Mouse (Mus musculus): ENCODE results near the gene Rrp1.
"Not testable (repeated sequence)": the region's sequence is repeated elsewhere in the genome, so short reads cannot be mapped to it uniquely, and the experiment has no call there.

Gene Rrp1

DNA sequence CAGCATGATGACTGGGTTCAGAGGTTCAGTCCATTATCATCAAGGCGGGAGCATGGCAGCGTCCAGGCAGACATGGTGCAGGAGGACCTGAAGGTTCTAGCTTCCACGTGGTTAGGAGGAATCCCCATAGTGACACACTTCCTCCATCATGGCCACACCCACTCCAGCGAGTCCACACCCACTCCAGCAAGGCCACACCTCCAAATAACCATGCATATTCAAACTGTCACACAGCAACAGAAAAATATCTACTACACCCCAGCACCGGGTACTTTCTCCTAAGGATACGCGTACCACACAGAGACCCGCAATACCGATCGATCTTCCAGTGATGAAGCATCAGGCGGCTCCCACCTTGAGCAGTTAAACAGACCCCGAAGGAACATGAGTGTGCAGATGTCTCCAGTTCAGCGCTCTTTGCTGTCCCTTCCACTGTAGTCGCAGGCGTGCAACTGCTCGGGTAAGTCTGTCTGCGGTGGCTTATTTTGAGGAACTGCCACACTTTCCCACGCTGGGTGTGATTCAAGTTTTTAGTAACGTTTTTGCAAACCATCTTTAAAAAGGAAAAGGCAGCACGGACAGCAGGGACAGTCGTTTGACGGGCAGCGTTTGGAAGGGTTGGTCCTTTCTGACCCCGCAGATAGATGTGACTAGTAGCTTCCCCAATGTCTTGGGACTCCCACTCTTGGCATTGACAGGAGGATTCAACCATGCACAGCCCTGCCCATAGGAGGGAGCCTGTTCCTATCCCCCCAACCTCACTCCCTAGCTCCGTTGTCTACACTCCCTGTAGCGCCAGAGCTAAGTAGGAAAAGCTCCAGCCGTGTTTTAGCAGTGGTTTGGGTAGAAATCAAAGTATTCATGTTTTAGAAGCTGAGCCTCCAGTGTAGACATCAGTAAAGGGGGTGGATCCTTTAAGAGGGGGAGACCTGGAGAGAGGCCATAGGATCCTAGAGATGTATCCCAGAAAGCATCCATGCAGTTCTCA lies 39.9 kb downstream of the Rrp1 start:
- no peak for DNase-seq

DNA sequence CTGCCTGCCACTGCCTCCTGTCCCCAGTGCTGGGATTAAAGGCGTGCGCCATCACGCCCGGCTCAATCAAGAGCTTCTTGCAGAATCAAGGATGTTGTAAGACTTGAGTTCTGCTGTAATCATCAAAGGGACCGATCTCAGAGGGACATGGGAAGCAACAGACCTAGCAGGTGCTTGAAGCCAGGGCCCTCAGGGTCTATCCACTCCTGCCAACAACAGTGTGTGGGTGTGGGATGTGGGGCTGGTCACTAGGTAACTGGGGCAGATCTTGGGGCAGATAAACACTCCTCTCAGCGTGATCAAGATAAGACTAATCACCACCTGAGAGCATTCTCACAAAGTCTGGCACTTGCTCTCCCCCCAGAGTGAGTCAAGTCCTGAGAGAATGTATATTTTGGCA lies 41.1 kb downstream of the Rrp1 start:
- DNase-seq: no peak

DNA sequence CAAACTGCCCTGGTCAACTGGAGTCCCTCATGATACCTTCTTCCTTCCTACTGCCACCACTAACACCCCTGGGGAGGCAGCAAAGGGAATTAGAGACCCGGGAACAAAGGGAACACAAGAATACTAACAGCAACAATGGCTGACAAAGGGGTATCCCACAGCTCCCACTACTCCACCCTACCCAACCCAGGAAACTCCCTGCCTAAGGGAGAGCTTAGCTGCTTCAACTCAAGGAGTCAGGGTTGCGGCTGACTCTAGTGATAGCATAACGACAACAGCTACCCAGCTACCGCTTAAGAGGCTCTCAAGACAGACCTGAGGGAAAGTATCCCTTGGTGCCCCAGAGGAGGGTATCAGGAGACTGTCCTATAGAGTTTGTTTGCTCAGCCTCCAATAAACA lies 45.3 kb downstream of the Rrp1 start:
- DNase-seq: no peak

DNA sequence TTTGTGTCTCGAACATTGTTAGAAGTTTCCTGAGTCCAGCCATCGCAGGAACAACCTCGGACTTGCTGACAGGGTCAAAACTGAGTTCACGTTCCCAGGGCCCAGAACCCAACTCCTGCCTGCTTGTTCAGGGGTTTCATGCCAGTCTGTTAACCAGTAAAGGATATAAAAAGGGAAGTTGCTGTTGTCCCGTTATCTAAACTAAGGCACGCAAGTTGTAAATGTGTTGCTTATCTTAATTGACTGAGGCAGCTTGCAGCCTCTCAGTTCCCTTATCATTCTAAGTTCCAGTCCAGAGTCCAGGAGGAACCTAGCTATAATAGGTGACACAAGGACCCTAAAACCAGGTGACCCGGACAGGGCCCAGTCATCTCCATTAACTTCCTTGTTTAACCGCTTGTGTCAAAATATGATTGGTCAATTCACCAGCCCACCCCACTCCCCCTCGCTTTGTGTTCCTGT lies 46.0 kb downstream of the Rrp1 start:
- peak; percentile 39 for DNase-seq

DNA sequence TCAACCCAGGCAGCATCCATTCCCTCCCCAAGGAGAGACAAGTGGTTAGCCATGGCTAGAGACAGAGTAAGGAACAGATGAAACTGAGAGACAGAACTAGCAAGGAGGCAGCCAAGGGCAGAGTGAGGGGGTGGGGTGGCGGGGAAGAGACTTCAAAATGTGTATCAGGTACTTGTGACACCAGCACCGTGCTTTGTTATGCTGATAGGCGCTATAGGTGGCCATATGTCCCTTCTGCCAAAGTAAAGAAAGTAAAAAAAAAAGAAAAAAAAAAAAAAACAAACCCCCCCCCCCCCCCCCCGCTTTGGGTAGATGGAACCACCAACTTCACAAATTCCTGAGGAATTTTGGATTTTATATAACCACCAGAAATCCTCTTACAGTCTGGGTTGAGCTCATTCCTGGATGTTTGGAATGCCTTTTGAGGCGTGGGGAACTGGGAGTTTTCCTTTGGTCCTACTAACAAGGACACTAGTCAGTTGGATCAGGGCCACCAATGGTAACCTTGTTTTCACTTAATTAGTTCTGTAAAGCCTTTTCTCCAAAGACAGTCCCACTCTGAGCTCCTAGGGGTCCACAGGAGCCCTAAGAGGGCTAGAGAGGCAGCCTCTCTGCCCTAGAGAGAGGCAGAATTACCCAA lies 46.5 kb downstream of the Rrp1 start:
- DNase-seq: no peak

DNA sequence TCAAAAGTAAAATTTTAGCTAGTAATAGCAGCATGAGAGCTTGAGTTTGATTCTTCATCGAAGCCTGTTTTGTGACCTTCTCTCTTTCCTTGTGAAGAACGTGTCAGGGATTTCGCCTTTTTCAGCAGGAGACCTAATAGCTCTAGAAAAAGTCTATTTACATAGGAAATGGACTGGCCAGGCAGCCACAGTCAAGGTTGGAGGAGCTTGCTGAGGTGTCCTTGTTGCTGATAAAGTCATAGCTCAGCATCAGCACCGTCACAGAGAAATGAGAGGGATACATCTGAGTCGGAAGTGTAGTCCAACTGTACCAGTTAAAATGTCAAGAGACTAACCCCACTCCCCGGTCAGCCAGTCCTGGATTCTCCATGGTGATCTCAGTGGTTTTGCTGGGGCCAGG lies 47.3 kb downstream of the Rrp1 start:
- DNase-seq: no peak

DNA sequence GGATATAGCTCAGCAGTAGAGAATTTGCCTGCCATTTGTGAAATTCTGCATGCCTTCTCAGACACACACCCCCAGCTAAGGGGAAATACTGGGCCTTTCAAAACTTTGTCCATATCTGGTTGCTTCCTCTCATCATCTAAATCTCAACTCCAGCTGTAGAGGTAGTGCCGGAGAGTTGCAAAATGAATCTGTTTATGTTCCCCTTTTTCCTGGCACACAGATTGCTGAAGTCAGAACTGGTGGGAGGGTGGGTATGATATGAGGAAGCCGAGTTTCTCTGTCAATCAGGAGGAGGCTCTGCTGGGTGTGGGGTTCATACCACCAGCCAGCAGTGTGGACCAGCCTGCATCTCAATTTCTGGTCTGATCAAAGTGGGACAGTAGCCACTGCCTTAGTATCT lies 48.7 kb downstream of the Rrp1 start:
- no peak for DNase-seq

DNA sequence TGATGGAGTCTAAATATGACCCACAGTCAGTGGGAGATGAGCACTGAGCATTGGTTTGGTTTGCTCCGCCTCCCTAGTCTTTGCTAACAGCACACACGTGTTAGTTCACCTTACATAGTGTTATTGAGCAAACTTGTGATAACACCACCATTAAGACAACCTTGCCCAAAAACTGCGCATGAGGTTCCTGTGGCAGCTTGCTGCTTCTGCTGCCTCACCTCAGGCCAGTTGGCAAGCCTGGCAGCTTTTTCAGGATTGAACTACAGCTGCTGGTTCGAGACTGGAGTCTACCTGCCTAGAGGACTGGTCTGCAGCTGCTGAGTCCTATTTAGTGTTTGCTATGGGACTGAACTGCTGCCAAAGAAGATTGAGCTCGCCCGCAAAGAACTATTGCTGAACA lies 49.5 kb downstream of the Rrp1 start:
- no peak for DNase-seq

DNA sequence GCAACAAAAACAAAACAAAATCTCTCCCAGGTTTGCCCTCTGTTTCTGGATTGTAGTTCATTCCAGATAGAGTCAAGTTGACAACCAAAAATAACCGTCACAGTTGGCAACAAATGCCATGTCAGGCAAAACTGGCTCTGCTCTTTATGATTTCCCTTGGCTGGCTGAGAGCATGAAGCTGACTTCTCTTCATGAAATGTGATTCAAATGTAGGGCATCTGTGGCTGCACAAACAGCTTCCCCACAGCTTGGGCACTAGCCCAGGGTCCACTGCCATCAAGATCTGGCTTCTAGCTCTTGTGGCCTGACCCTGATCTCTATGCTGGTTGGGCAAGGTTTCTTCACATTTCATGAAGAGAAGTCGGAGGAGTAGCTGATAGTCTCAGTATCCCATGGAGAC lies 50.9 kb downstream of the Rrp1 start:
- DNase-seq: no peak

DNA sequence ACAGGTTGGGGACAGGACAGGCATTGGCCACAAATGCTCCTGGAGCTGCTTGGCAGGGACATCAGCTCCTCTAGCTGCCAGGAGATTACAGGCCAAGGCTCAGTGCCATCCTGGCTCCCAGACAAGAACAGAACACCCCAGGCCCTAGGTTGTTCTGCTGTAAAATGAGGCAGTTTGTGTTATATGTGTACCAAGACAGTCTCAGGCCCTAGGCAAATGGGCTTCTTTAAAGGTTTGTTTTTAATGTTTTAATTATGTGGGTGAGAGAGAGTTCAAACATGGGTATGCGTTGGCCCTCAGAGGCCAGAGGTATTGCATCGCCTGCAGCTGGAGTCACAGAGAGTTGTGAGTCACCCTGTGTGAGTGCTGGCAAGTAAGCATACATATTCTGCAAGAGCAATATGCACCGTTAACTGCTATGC lies 52.5 kb downstream of the Rrp1 start:
- no peak for DNase-seq

DNA sequence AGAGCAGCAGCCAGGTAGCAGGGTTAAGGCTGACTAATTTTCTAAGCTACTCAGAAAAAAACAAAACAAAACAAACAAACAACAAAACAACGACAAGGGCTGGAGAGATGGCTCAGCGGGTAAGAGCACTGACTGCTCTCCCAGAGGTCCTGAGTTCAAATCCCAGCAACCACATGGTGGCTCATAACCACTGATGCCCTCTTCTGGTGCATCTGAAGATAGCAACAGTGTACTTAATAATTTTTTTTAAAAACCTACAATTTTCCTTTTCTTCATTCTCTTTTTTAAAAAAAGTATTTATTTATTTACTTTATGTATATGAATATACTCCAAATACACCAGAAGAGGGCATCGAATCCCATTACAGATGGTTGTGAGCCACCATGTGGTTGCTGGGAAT lies 53.8 kb downstream of the Rrp1 start:
- not testable (repeated sequence) for DNase-seq

DNA sequence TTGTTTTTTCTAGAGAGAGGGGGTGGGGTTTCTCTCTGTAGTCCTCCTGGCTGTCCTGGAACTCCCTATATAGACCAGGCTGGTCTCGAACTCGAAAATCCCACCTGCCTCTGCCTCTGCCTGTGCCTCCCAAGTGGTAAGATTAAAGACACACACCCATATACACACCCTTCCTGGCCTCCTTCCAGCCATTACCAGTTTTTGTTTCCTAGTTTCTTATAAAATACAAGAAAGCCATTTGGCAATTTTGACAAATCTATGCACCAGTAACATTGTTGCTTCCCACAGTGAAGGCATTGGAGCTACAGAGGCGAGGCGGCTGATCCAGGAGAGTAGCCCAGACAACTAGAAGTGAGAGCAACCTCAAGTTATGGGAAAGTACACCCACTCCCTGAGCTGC lies 54.6 kb downstream of the Rrp1 start:
- DNase-seq: no peak

DNA sequence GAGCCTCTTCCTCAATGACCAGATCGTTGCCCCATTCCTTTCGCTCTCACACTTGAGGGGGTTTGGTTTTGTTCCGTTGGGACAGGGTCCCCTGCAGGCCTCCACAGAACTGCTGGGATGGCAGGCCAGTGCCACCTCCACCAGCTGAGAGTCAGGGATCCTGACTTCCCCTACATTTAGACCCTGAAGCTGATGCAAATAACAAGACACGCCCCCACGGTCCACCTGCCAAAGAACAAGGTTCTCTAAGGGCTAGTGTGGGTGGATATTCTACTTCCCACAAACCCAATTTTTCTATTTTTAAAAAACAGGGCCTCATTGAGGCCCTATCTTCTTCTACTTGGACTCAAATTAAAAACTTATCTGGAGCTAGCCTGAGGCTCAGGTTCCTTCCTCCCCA lies 55.1 kb downstream of the Rrp1 start:
- no peak for DNase-seq

DNA sequence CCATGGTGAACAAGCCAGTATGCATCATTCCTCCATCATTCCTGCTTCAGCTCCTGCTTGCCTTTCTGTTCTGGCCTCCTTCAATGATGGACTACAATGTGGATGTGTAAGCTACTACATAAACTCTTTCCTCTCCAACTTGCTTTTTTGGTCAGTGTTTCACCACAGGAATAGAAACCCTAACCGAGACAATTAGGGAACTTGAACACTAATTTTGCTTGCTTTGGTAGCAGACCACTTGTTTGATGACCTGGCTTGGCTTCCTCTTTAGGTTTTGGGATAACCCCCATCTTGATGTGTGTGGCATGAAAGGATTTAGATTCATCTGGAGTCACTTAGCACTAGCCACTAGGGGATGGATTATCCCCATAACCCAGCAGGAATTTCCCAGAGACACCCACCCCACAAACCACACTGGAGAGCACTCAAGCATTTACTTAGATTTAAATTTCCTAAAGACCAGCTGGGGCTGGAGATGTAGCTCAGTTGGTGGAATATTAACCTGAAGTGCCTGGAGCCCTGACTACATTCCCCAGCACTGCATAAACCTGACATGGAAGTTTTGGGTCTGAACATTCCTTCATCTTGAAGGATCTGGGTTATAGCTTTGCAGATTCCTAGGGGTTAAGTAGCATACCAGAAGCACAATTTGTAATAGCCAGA lies 56.8 kb downstream of the Rrp1 start:
- peak; percentile 80 for DNase-seq

DNA sequence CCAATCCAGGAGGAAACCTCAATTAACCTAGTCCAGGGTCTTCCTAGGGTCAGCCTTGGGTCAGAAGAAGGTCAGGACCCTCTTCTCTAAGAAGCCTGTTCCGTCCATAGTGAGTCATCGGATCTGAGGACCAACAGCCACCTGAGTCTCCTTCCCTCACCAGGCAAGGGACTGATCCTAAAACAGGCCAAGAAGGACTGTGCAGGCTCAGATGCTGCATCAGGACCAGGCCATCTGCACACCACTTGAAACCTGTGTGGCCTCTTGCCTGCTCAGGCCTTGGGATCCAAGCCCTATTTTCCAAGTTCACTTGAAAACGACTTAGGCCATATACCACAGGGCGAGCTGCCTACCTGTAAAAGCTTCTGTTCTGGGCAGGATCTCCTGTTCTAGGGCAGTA lies 59.6 kb downstream of the Rrp1 start:
- DNase-seq: no peak

DNA sequence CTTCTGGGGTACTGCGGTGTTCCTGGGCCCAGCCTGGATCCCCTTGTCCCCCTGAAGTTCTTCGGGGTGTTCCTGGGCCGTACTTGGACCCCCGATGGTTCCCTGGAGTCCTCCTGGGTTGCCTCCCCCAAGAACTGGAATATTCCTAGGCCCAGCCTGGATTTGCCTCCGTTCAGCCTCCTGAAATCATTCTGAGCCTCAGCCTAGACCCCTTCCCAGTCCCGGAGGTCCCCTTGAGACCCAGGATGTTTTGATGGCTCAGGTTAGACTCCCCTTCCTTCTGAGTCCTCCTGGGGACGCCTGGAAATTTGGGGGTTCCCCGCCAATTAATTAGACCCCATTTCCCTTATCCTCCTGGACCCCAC lies 60.2 kb downstream of the Rrp1 start:
- DNase-seq: no peak

DNA sequence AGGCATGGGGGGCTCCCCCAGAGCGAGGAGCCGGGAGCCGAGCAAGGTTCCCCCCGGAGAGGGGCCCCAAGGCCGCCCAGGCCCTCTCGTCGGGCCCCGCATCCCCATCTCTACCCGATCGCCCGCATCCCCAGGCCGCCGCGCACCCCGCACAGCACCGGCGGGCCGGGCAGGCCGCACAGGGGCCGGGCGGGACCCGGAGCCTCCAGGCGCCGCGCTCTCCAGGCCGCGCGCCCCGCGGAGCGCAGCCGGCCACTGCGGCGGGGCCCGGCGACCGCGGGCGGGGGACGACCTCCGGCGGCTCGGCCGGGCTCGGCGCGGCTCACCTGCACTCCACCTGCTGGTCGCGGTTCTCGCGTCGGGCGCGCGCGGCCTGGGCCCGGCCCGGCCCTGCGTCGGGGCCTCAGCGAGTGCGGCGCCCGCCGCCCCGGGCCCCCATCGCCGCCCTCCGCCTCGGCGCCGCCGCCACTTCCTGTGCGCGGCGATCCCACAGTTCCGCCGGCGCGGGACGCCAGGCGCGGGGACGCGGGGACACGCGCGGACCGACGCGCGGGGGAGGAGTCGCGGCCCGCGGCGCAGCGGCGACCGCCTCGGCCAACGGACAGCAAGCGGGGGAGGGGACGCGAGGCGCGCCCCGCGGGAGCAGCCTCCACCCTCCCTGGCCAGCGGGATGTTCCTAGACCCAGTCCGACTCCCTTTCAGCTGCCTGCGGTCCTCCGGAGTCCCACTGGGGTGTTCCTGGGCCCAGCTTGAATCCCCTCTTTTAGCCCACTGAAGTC lies 60.8 kb downstream of the Rrp1 start, which contains the start of gene Agpat3:
TSS of gene Agpat3 (minus strand) at position 603 of the 779 bp plus-strand sequence.
- peak; percentile 80 for DNase-seq

DNA sequence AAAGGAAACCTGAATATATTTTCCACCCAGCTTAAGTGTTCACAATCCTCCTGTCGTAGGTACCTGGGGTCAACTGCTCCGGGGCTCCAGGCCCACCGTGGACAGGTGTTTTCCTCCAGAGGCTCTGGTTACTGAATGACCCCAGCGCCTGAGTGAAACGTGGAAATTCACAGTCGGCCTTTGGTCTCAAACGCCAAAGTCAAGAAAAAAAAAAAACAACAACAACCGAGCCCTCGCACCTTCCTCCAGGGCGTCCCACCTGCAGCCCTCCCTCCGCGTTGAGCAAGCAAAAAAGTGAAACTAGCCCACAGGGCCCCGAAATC lies 61.3 kb downstream of the Rrp1 start:
- DNase-seq: no peak

DNA sequence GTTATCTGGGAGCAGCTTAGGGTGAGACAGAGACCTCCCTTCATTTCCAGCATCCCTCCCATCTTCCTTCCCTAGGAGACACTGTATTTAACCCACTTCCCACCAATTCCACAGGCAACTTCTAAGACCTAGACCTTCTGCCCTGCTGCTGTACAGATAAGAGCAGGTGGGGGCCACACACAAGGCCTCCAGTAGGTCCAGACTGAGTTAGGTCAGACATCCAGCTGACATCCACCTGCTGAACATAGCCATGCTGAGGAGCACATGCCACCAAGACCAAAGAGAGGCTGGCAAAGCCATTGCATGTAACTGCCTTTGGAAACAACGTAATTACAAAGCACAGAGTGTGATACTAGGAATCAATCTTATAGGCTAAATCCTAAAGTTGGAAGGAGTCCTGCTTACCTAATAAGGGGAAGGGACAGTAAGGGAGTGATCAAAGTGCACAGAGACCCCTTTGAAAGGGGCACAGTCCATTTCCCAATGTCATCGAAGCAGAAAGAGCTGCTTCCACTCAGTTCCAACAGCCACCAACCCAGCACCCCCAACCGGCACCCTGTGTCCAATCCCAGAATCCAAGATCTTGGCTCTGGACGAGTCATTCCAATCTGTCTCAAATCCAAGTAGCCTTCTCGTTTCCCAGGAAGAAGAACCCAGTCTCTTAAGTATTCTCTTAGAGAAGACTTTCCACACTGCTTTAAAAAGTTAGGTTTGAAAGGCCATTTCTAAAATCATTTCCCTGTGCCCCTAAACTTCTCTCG lies 61.9 kb downstream of the Rrp1 start:
- no peak for DNase-seq
